Mouse (Mus musculus): Measurements from ENCODE around the gene Znrf2. TPM values are rescaled to one million over a fixed set of nuclear protein-coding genes. Genes with fewer than 3 reads are reported as not detected.

Znrf2 gene
- total and polyA plus RNA-seq, 3 experiments: 16.1 to 21.3 TPM; not detected in 1

- TF ChIP-seq MYC (IDR thresholded peaks at IDR 0.05; ENCODE audit: low read depth, low read length) (no peak), BHLHE40 (IDR thresholded peaks at IDR 0.05; ENCODE audit: borderline replicate concordance, low read depth, low read length) (no peak), SMC3 (IDR thresholded peaks at IDR 0.05; ENCODE audit: low read depth, low read length) (no peak), TCF12 (IDR thresholded peaks at IDR 0.05; ENCODE audit: low read depth, low read length) (no peak), ETS1 (IDR thresholded peaks at IDR 0.05; ENCODE audit: low read depth, low read length) (no peak), MEF2A (IDR thresholded peaks at IDR 0.05; ENCODE audit: extremely low read depth, insufficient replicate concordance, low read depth, low read length, poor library complexity, severe bottlenecking) (no peak), ZC3H11A (IDR thresholded peaks at IDR 0.05; ENCODE audit: low read depth, low read length) (no peak), RCOR1 (IDR thresholded peaks at IDR 0.05; ENCODE audit: low read depth, low read length) (no peak), JUND (IDR thresholded peaks at IDR 0.05; ENCODE audit: low read depth, low read length) (no peak), HCFC1 (IDR thresholded peaks at IDR 0.05; ENCODE audit: low read depth, low read length) (no peak), NELFE (IDR thresholded peaks at IDR 0.05; ENCODE audit: low read depth, low read length) (no peak), KAT2A (conservative IDR thresholded peaks at IDR 0.05; ENCODE audit: low read depth, low read length) (no peak), GATA1 (IDR thresholded peaks at IDR 0.05; ENCODE audit: low read depth, low read length) (no peak), CTCF (IDR thresholded peaks at IDR 0.05 in 2 of 3, conservative IDR thresholded peaks at IDR 0.05 in 1 of 3; ENCODE audit: control insufficient read depth in 1 of 3, insufficient read depth in 1 of 3, low read depth in 2 of 3, low read length in 3 of 3, poor library complexity in 1 of 3, severe bottlenecking in 1 of 3) (no peak)
Measured at GRCm38 (mm10) chr6:54841399-54841798, 24.7 kb downstream of the Znrf2 start.

GRCm38 (mm10) chr6:54842041-54842440, 25.3 kb downstream of the Znrf2 start:
- no peaks in the 10 kb centered on the region for H3K9me3 ChIP-seq (replicated peaks; ENCODE audit: insufficient read depth, low read length)

More at GRCm38 (mm10) chr6:54841399-54841798, 24.7 kb downstream of the Znrf2 start:
- Histone ChIP-seq H3K9ac (ENCODE audit: control insufficient read depth, low read depth, low read length, poor library complexity, severe bottlenecking) (no peak overlapping the region), H3K79me2 (ENCODE audit: control insufficient read depth, insufficient read depth, low read length, poor library complexity) (peaks cover 32% of the 10 kb centered on the region), H3K36me3 (ENCODE audit: control insufficient read depth in 1 of 2, insufficient read depth in 2 of 2, low read length in 2 of 2) (peaks cover 3 to 5% of the 10 kb centered on the region in 2 experiments), H3K4me3 (ENCODE audit: control insufficient read depth in 1 of 2, insufficient read depth in 1 of 2, low read depth in 2 of 2, low read length in 2 of 2) (no peak overlapping the region), H3K27me3 (ENCODE audit: control insufficient read depth in 1 of 2, insufficient read depth in 2 of 2, low read length in 2 of 2) (no peaks in the 10 kb centered on the region), H3K4me1 (ENCODE audit: control insufficient read depth in 1 of 2, insufficient read depth in 2 of 2, low read length in 2 of 2) (peaks cover 0 to 3% of the 10 kb centered on the region in 2 experiments; a peak in 2 of 4 replicates), H3K27ac (ENCODE audit: control insufficient read depth, low read depth, low read length) (no peak overlapping the region), H3K9me3 (replicated peaks; ENCODE audit: insufficient read depth, low read length) (no peaks in the 10 kb centered on the region)
- DNase-seq (ENCODE audit: low read depth, low spot score): no peak

GRCm38 (mm10) chr6:54848546-54848945, 31.8 kb downstream of the Znrf2 start:
- peaks cover 25% of the 10 kb centered on the region for H3K79me2 ChIP-seq (ENCODE audit: control insufficient read depth, insufficient read depth, low read length, poor library complexity)
- TF ChIP-seq MAFK (IDR thresholded peaks at IDR 0.05; ENCODE audit: borderline replicate concordance, low read depth, low read length): no peak
- no peak for TF ChIP-seq GATA1 (IDR thresholded peaks at IDR 0.05; ENCODE audit: low read depth, low read length)
- no peak for TF ChIP-seq USF2 (IDR thresholded peaks at IDR 0.05; ENCODE audit: borderline replicate concordance in 1 of 2, insufficient read depth in 1 of 2, low read depth in 1 of 2, low read length in 2 of 2)
- TF ChIP-seq ELF1 (IDR thresholded peaks at IDR 0.05; ENCODE audit: low read depth, low read length): no peak
- no peak for TF ChIP-seq HCFC1 (IDR thresholded peaks at IDR 0.05; ENCODE audit: low read depth, low read length)
- TF ChIP-seq RAD21 (IDR thresholded peaks at IDR 0.05; ENCODE audit: low read depth, low read length): no peak
- no peak for TF ChIP-seq GABPA (IDR thresholded peaks at IDR 0.05; ENCODE audit: low read depth, low read length)
- TF ChIP-seq E2F4 (IDR thresholded peaks at IDR 0.05; ENCODE audit: borderline replicate concordance, low read depth, low read length): no peak
- TF ChIP-seq MYC (IDR thresholded peaks at IDR 0.05; ENCODE audit: low read depth, low read length): no peak
- no peak for TF ChIP-seq ZC3H11A (IDR thresholded peaks at IDR 0.05; ENCODE audit: low read depth, low read length)
- no peak for TF ChIP-seq BHLHE40 (IDR thresholded peaks at IDR 0.05; ENCODE audit: borderline replicate concordance, low read depth, low read length)
- TF ChIP-seq MYB (IDR thresholded peaks at IDR 0.05; ENCODE audit: low read depth, low read length): no peak
- TF ChIP-seq TAL1 (IDR thresholded peaks at IDR 0.05; ENCODE audit: low read length): no peak
- no peak for TF ChIP-seq TCF12 (IDR thresholded peaks at IDR 0.05; ENCODE audit: low read depth, low read length)
- no peak for TF ChIP-seq CHD2 (IDR thresholded peaks at IDR 0.05; ENCODE audit: low read length)
- no peak for TF ChIP-seq EP300 (IDR thresholded peaks at IDR 0.05; ENCODE audit: low read depth in 1 of 2, low read length in 2 of 2)
- TF ChIP-seq SMC3 (IDR thresholded peaks at IDR 0.05; ENCODE audit: low read depth, low read length): no peak

More at GRCm38 (mm10) chr6:54842041-54842440, 25.3 kb downstream of the Znrf2 start:
- DNase-seq (ENCODE audit: low read depth, low spot score): no peak
- TF ChIP-seq KAT2A (conservative IDR thresholded peaks at IDR 0.05; ENCODE audit: low read depth, low read length): no peak
- Histone ChIP-seq H3K36me3 (ENCODE audit: control insufficient read depth in 1 of 2, insufficient read depth in 2 of 2, low read length in 2 of 2) (peaks cover 5 to 8% of the 10 kb centered on the region in 2 experiments), H3K4me3 (ENCODE audit: control insufficient read depth in 1 of 2, insufficient read depth in 1 of 2, low read depth in 2 of 2, low read length in 2 of 2) (no peak overlapping the region), H3K9ac (ENCODE audit: control insufficient read depth, low read depth, low read length, poor library complexity, severe bottlenecking) (no peak overlapping the region), H3K27ac (ENCODE audit: control insufficient read depth, low read depth, low read length) (no peak overlapping the region), H3K27me3 (ENCODE audit: control insufficient read depth in 1 of 2, insufficient read depth in 2 of 2, low read length in 2 of 2) (no peaks in the 10 kb centered on the region), H3K79me2 (ENCODE audit: control insufficient read depth, insufficient read depth, low read length, poor library complexity) (peaks cover 28% of the 10 kb centered on the region), H3K4me1 (ENCODE audit: control insufficient read depth in 1 of 2, insufficient read depth in 2 of 2, low read length in 2 of 2) (peaks cover 0 to 7% of the 10 kb centered on the region in 2 experiments; a peak in 2 of 4 replicates)

More at GRCm38 (mm10) chr6:54848546-54848945, 31.8 kb downstream of the Znrf2 start:
- Histone ChIP-seq H3K9me3 (replicated peaks; ENCODE audit: insufficient read depth, low read length) (no peaks in the 10 kb centered on the region), H3K9ac (ENCODE audit: control insufficient read depth, low read depth, low read length, poor library complexity, severe bottlenecking) (no peak overlapping the region), H3K27me3 (ENCODE audit: control insufficient read depth in 1 of 2, insufficient read depth in 2 of 2, low read length in 2 of 2) (no peaks in the 10 kb centered on the region), H3K36me3 (ENCODE audit: control insufficient read depth in 1 of 2, insufficient read depth in 2 of 2, low read length in 2 of 2) (peaks cover 0 to 56% of the 10 kb centered on the region in 2 experiments; a peak in 2 of 4 replicates), H3K4me1 (ENCODE audit: control insufficient read depth in 1 of 2, insufficient read depth in 2 of 2, low read length in 2 of 2) (peaks cover 33 to 35% of the 10 kb centered on the region in 2 experiments), H3K27ac (ENCODE audit: control insufficient read depth, low read depth, low read length) (no peak overlapping the region), H3K4me3 (ENCODE audit: control insufficient read depth in 1 of 2, insufficient read depth in 1 of 2, low read depth in 2 of 2, low read length in 2 of 2) (no peak overlapping the region)
- no peak for DNase-seq (ENCODE audit: low read depth, low spot score)
